Mouse (Mus musculus) lung, postnatal 4 days (tissue): ENCODE data around the gene Cd300lf.

Experiments used
- DNase-seq, 2 experiments: peaks; one replicate each; pipeline ENCODE4 v3.0.0; 2021

The Cd300lf gene

GRCm38 (mm10) chr11:115104769-115105563 is 28.8 kb downstream of the Cd300lf start:
- DNase-seq = no peak

DNA sequence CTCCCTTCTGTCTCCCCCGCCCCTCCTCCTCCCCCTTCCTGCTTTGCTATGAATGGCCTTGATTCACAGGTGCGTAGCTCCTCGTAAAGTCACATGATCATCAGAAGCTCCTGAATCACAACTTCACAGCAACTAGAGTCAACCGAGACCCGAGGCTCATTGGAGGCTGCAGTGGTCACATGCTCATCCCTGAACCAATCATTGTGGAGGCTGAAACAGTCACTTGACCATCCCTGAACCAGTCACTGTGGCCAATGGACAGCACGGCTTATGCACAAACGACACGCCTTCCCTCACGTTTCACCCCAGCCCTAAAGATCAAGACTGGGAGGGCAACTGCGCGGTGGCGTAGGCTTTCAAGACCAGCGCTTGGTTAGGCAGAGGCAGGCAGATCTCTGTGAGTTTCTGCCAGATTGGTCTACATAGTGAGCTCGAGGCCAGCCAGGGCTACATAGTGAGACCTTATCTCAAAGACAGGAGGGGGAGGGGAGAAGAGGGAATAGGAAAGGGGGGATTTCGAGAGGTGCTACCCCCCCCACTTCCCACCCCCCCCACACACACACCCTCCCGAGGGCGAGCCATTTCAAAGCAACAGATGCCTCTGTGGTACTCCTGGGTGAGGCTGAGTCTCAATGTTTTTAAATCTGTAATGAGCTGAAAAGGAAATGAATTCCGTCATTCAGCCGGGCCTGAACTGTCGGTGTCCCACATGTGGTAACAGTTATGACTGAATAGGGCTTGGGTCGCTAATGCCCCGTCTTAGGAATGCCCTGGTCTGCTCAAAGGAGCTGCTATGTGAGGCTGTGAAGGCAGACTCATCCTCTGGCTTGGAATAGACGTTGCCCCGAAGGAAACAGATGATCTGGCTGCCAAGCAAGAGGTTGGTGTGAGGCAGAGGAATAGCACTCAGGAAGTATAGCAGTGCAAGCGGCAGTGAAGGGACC is 30.1 kb downstream of the Cd300lf start:
- no peak for DNase-seq

DNA sequence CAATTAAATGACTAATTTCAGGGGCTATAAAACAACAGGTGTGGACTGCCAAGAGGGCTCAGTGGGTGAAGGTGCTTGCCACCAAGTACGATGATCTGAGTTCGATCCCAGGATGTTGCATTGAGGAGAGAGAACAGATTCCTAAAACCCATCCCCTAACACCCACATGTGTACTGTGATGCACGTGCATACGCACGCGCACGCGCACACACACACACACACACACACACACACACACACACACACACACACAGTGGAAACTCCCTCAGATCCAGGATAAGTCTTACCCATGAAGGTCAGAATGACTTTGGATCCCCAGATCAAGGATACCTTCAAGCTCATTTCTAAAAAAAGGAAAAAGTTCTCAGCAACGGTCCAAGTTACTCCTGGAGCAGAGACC is 31.7 kb downstream of the Cd300lf start:
- DNase-seq = no peak

- no peak for DNase-seq
These were observed 32.2 kb downstream of the Cd300lf start for GRCm38 (mm10) chr11:115101615-115102051.

- no peak for DNase-seq
These were observed 33.1 kb downstream of the Cd300lf start for GRCm38 (mm10) chr11:115100741-115101140.

GRCm38 (mm10) chr11:115100032-115100621 is 33.7 kb downstream of the Cd300lf start:
- DNase-seq = no peak

GRCm38 (mm10) chr11:115099241-115099840 is 34.5 kb downstream of the Cd300lf start:
- no peak for DNase-seq

- DNase-seq = peak in 1 of 2 experiments; percentile 43
These were observed 35.4 kb downstream of the Cd300lf start for GRCm38 (mm10) chr11:115098203-115098932.

DNA sequence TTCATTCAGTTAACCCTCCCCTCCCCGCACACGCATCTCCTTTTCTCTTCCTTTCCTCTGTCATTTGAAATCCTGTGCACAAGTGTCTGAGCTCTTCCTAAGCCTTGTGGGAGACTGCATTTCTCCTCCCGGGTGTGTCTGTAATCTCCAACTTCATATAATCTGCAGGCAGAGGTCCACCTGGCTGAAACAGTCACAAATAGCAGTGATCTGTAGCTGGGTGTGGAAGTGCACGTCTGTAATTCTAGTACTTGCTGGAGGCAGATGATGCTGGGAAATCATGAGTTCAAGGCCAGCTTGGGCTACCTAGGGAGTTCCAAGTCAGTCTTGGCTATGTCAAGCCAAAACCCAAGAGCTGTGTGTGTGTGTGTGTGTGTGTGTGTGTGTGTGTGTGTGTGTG is 41.7 kb downstream of the Cd300lf start:
- no peak for DNase-seq

DNA sequence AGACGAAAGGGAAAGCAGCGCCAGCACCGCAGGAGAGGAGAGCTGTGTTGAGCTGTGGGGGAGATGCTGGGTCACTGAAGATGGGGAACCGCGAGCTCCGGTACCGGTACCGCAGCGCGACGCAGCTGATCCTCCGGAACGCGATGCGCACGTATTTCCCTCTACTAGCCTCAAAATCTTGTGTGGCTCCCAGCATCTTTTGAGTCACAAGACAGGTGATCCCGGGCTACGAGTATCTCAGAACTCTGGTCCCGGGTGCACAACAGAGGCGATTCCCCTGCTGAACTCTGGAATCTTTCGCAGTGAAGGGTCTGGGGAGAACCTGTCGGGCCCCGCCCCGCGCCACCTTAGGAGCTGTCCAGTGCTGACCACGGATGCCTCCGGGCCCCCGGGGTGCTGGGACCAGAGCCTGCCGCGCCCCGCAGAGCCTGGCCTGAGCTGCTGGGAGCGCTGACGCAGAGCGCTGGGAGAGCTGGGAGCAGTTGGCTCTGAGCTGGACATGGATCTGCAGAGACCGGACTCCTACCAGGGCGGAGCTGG is 42.4 kb downstream of the Cd300lf start, which contains the start of gene Rab37:
Rab37 (plus strand) TSS at position 70 of the 540 bp plus-strand sequence.
- peak in 1 of 2 experiments; percentile 31 for DNase-seq

GRCm38 (mm10) chr11:115089853-115090252 is 43.9 kb downstream of the Cd300lf start:
- no peak for DNase-seq

GRCm38 (mm10) chr11:115086213-115086612 is 47.6 kb downstream of the Cd300lf start:
- DNase-seq = no peak

DNA sequence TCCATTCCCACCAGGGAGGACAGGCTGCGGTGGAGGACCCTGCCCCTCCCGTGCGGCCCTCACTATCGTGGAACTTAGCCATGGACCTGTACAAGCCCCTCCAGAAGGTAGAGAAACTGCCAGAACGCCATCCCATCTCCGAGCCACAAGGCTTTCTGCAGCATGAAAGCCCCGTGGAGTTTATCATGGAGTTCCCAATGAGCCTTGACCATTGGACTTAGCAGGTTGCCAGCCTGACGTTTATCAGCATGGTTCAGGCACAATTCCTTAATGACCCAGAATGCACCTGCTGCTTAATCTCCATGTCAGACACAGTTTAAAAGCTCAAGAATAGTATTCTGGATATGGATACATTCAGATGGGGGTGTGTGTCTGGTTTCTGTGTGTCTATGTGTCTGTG is 48.7 kb downstream of the Cd300lf start:
- no peak for DNase-seq

DNA sequence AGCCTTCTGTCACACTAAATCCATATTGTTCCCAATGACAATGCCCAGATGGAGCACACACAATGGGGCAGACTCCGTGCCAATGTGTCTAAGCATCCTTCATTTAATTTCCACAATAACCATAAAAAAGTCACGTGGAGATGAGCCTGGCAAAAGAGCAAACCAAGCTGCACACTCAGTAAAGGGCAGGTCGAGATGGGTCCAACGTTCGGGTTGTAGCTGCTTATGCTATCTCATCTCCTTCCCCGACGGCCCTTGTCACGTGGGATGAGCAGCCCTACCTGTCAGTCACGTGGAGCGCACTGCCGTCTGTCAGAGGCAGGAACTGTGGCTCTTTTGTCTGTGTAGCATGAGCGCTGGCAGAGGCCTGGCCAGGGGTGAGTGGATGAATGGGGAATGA is 49.2 kb downstream of the Cd300lf start:
- no peak for DNase-seq

DNA sequence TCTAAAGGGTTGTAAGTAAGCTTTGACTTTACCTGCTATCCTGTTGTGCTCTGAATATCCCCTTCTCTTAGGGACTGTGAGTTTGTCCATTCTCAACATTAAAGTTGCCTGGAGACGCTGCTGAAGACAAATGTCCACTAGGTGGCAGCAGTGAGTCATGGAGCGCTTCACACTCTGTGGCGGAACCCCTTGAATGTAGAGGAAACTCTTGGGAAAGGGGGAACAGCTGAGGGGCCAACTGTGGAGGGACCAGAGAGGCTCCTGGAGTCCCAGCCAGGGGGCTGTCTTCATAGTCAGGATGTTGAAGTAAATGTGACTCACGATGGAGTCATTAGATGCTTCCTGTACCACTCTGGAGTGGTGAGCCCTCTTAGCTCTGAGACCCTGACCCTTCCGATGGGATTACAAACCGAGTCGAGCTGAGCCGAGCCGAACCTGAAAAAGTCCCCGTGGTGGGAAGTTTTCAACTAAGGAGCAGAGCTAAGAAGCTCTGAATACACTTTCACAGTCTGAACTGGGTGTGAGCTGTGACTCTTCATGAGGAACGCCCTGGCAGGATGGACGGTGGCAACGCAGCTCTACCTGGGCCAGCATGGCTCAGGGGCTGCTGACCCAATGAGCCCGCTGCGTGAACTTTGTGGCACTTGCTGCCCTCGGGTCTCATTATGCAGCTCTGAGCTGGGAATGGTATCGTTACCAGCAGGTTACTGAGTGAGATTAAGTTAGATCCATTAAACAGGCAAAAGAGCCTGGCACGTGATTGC is 50.2 kb downstream of the Cd300lf start:
- DNase-seq = peak; percentile 44 to 78

GRCm38 (mm10) chr11:115082196-115082595 is 51.6 kb downstream of the Cd300lf start:
- DNase-seq = no peak

DNA sequence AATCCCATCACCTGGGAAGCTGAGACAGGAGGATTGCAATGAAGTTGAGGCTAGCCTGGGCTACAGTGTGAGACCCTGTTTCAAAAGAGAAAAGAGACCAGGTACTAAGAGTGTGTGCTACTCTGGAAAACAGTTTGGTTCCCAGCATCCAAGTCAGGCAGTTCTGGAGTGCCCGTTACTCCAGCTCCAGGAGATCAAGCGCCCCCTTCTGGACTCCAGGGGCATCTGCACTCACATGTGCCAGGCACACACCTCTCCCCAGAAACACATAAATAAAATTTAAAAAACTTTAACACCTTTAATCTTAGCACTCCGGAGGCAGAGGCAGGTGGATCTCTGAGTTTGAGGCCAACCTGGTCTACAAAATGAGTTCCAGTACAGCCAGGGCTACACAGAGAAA is 52.4 kb downstream of the Cd300lf start:
- DNase-seq = no peak

GRCm38 (mm10) chr11:115080886-115081285 is 52.9 kb downstream of the Cd300lf start:
- DNase-seq = peak; percentile 33 to 62

GRCm38 (mm10) chr11:115078680-115079079 is 55.1 kb downstream of the Cd300lf start:
- no peak for DNase-seq

DNA sequence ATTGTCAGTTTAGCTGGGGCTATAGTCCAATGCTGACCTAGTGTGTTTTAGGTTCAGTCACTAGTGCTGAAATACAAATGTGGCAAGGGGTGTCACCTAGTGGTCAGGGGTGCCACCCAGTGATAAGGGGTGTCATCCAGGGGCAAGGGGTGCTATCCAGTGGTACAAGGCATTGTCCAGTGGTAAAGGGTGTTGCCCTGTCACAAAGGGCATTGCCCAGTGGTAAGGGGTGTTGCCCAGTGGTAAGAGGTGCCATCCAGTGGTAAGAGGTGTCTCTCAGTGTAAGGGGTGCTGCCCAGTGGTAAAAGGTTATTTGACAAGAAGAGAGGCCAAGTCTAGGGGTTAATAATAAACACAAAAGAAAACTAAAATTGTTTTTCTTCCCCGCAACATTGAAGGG is 56.4 kb downstream of the Cd300lf start:
- DNase-seq = no peak

GRCm38 (mm10) chr11:115075859-115076258 is 57.9 kb downstream of the Cd300lf start:
- DNase-seq = no peak
